Mouse (Mus musculus) liver, adult (tissue): ENCODE measurements around the gene Vars.

ENCODE experiments used
- GATA4 ChIP-seq: IDR thresholded peaks from 2 replicates; pipeline ENCODE4 v1.6.1; 2014; ENCODE audit warnings: mild to moderate bottlenecking, low read length; ENCODE audit not compliant: insufficient replicate concordance

Vars gene

DNA sequence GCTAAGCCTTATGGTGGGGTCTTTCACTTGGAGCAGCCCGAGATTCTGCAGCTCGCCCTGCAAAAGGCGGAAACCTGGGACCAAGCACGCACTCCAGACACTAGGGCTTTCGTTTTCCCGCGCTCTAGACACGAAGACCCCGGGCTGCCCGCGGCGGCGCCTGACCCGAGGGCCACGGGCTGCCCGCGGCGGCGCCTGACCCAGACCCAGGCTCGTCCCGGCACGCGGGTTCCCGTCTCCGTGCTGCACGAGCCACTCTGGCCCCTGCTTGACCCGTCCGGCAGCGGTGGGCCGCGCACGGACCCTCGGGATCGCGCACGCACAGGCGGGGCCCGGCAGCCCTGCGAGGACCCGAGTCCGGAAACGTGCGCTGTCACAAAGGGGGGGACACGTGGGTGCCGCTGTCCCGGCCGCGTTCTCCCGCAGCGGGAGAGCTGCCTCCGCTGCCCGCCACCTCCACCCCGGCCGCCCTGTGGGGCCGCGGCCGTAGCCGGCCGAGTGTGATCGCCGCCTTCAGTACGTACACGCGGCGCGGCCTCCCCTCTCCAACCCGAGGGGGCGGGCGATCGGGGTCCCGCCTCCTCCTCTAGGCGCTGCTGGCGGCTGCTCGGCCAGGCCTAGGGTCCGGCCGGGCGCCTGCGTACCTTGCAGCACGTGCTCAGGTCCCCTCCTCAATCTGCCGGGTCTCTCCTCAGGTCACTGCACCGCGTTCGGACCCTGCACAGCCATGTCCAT lies at the start of gene Vars:
Gene Vars (plus strand): TSS at position 271 of the 735 bp plus-strand sequence.
- TF ChIP-seq GATA4: no peak; the same call in 1 of the 2 replicates

GRCm38 (mm10) chr17:34951636-34952377 lies 49.0 kb upstream of the Vars start:
- TF ChIP-seq GATA4: no peak

- TF ChIP-seq GATA4: peak; percentile 7; the same call in 1 of the 2 replicates
These were observed 48.3 kb upstream of the Vars start for GRCm38 (mm10) chr17:34952378-34953040.

GRCm38 (mm10) chr17:34953258-34953657 lies 47.5 kb upstream of the Vars start:
- TF ChIP-seq GATA4: no peak

GRCm38 (mm10) chr17:34953904-34954303 lies 46.9 kb upstream of the Vars start:
- TF ChIP-seq GATA4: no peak

- no peak for TF ChIP-seq GATA4
These were observed 46.0 kb upstream of the Vars start for GRCm38 (mm10) chr17:34954831-34955230.

GRCm38 (mm10) chr17:34955884-34956283 lies 44.9 kb upstream of the Vars start:
- no peak for TF ChIP-seq GATA4

- TF ChIP-seq GATA4: no peak
These were observed 44.4 kb upstream of the Vars start for GRCm38 (mm10) chr17:34956340-34956739.

DNA sequence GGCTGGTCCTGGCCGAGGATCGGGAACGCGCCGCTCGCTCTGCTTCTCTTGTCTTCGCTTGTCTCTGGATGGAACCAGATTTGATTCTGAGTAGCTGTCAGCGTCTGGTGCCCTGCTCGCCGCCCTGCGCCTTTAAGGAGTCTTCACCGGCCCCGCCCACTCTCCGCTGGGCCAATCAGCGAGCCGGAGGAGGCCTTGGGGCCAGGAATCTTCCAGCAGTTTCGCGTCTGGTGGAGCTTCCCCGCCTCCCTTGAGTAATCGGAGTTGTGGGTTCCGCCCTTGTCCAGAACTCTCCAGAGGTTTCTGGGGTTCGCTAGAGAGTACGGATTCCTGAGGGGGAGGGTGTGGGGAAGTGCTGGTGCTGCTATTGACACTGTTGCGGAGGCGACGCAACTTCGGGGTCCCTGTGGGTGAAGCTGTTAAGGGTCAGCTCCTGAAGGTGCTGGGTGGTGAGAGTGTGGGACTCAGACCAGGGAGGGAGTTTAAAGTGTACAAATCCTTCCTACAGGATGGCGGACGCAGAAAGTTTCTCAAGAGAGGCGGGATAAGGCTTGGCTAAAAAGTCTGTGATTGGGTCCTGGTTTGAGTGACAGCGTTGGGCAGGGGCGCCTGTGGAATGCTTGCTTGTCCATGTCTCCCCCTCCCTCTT lies 41.5 kb upstream of the Vars start, which contains the start of gene Hspa1b:
Gene Hspa1b (minus strand): TSS at position 109 of the 649 bp plus-strand sequence.
- peak; percentile 21; the same call in 1 of the 2 replicates for TF ChIP-seq GATA4

DNA sequence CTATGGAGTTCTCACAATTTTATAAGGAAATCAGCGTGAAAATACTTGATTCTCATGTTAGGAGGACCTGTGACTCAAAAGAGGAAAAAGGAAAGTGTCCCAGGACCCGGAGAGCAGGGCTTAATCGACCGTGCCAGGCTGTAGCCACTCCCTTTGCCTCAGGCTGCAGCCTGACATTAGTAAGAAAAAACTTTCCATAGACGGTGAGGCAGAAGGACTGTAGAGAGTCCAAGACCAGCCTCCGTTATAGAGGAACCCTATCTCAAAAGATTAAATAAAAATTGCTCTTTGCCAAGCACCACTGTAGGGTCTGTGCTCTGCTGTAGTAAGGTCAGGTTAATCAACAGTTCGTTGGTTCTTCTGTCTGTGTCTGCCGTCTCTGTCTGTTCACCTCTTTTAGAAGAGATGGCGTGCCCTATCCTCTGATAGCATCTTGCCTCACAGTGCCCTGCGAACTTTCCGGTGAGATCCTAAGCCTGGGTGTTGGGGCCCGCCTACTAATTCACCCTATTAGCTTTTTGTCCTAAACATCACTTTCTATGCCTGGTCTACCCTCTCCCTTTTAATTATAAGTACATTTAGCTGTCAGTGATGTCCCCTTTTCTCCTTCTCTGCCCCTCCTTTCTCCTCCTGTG lies 40.8 kb upstream of the Vars start:
- no peak for TF ChIP-seq GATA4

DNA sequence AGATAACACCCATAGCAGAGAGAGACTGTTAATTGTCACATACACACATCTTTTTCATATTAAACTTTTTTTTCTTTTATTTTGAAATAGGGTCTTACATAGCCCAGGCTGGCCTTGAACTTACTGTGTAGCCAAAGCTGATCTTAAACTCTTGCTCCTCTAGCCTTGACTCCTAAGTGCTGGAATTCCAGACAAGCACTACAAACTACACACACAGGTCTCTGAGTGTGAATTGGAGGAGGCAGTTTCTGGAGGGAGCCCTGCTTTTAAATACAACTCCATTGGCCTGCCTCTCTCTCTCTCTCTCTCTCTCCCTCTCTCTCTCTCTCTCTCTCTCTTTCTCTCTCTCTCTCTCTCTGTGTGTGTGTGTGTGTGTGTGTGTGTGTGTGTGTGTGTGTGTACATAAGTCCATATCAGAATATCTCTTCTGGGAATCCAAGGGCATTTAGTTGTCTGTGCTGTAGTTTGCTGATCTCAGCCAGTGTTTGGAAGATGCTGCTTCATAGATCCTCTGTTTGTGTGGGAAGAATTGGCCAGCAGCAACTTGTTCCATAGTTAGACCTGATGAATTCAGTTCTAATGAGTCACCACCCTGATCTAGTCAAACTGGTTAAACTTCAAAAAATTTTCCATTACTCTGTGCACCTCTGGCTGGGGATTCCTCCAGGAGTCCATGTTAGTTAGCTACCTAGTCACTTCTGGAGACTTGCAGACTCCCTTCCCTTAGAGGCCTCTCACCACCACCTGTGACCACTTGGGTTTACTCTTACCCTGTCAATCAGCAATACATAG lies 39.9 kb upstream of the Vars start:
- TF ChIP-seq GATA4: no peak

- no peak for TF ChIP-seq GATA4
These were observed 38.7 kb upstream of the Vars start for GRCm38 (mm10) chr17:34962125-34962524.

- TF ChIP-seq GATA4: no peak
These were observed 37.9 kb upstream of the Vars start for GRCm38 (mm10) chr17:34962841-34963240.

DNA sequence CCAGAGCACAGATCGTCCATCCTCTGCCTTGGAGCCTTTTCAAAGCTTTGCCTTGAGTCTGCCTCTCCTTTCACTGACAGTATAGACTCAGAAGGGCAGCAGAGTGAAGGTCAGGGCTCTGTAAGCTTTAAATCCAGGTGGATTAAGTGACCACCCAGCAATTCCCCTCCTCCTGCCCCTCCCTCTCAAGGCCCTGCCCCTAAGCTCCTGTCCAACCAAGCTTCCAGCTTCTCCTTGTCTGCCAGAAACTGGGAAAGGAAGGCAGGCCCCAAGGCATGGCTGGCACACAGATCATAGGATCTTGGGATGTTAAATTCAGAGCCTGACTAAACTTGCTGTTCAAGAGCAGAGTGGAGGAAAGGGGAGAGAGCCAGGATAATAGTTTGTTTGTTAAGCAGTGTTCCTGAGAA lies 36.1 kb upstream of the Vars start:
- no peak for TF ChIP-seq GATA4
